Mouse (Mus musculus) heart, adult 2 months (tissue): ENCODE results near the gene Pld1.

Experiments used
- CTCF ChIP-seq: fragments of 200-600 bp; IDR thresholded peaks from 2 replicates; pipeline ENCODE4 v1.8.1; 2022; ENCODE audit warnings: antibody characterized with exemption, mild to moderate bottlenecking, moderate library complexity
- EP300 ChIP-seq: fragments of 200-500 bp; IDR thresholded peaks from 2 replicates; pipeline ENCODE4 v1.6.1; 2011; ENCODE audit warnings: low read depth, low read length, control low read depth; ENCODE audit not compliant: insufficient read depth
- POLR2A ChIP-seq: fragments of 200-500 bp; IDR thresholded peaks from 2 replicates; pipeline ENCODE4 v1.6.1; 2011; ENCODE audit warnings: mild to moderate bottlenecking, low read depth, low read length, control low read depth; ENCODE audit not compliant: insufficient read depth

GRCm38 (mm10) chr3:27973936-27974335, 35.4 kb downstream of the Pld1 start:
- TF ChIP-seq CTCF (no peak), POLR2A (no peak), EP300 (no peak)
